In genomic region chr12:113151661-113152271, GRCm38 (mm10) we compare ENCODE assay signal across 9 mouse cellular contexts. TPM values are rescaled to one million over a fixed set of nuclear protein-coding genes. Genes with fewer than 3 reads are reported as not detected.
DNase-seq lines count a peak whose midpoint lies in the region; ATAC-seq lines count a peak whose summit lies in the region.
"Had no signal": no experiment of that assay in that cellular context is flagged by ENCODE, and none has a peak within 500 bp of the region (broad histone marks: within the 10 kb centered on the region; RNA-seq: fewer than 3 reads in every experiment).

No protein-coding gene starts in this region.

- ATAC-seq in forebrain, embryonic 13.5 days = no peak
- no peak for ATAC-seq in limb, embryonic 15.5 days (ENCODE audit: insufficient number of reproducible peaks, low FRiP score, low TSS enrichment, low read depth)
- ATAC-seq in midbrain, embryonic 15.5 days (replicated peaks) = no peak

- H3K4me3 ChIP-seq in forebrain, embryonic 13.5 days = peak overlapping the region; percentile 45
- peak overlapping the region; percentile 53 for H3K4me3 ChIP-seq in limb, embryonic 15.5 days
- H3K4me3 ChIP-seq in midbrain, embryonic 15.5 days = peak overlapping the region; percentile 30

- 1% methylated on average over 35 of the region's 36 CpGs for WGBS in forebrain, embryonic 13.5 days
- WGBS in limb, embryonic 15.5 days = under 1% methylated on average over 36 of the region's 36 CpGs
- 1% methylated on average over 36 of the region's 36 CpGs for WGBS in midbrain, embryonic 15.5 days

- H3K36me3 ChIP-seq in forebrain, embryonic 13.5 days (ENCODE audit: poor library complexity, severe bottlenecking) = no peaks in the 10 kb centered on the region
- no peaks in the 10 kb centered on the region for H3K36me3 ChIP-seq in limb, embryonic 15.5 days
- no peaks in the 10 kb centered on the region for H3K36me3 ChIP-seq in midbrain, embryonic 15.5 days (replicated peaks)

- H3K9me3 ChIP-seq in forebrain, embryonic 13.5 days (replicated peaks) = no peaks in the 10 kb centered on the region
- H3K9me3 ChIP-seq in limb, embryonic 15.5 days = no peaks in the 10 kb centered on the region
- H3K9me3 ChIP-seq in midbrain, embryonic 15.5 days = no peaks in the 10 kb centered on the region

- H3K27ac ChIP-seq in forebrain, embryonic 13.5 days = no peak overlapping the region
- 0 out of 2 replicates have a peak overlapping the region, but pooled peaks have one; percentile 7 for H3K27ac ChIP-seq in limb, embryonic 15.5 days
- H3K27ac ChIP-seq in midbrain, embryonic 15.5 days = no peak overlapping the region

- DNase-seq in kidney, adult 11 months = peak; percentile 36
- DNase-seq in kidney, adult 9 months = no peak
- peak; percentile 68 for DNase-seq in heart, postnatal 4 days
- DNase-seq in frontal cortex, postnatal 36 days (ENCODE audit: low spot score in 2 of 2) = no peak
- DNase-seq in frontal cortex, postnatal 10 days (ENCODE audit: low spot score in 2 of 2) = no peak

- peak overlapping the region; percentile 72 for H3K4me2 ChIP-seq in forebrain, embryonic 13.5 days
- peak overlapping the region; percentile 86 for H3K4me2 ChIP-seq in limb, embryonic 15.5 days
- H3K4me2 ChIP-seq in midbrain, embryonic 15.5 days = peak overlapping the region; percentile 55

- peak overlapping the region; percentile 55 for H3K9ac ChIP-seq in forebrain, embryonic 13.5 days
- H3K9ac ChIP-seq in limb, embryonic 15.5 days = peak overlapping the region; percentile 41
- peak overlapping the region; percentile 5; the same call in 1 of the 2 replicates for H3K9ac ChIP-seq in midbrain, embryonic 15.5 days

- peaks cover 48% of the 10 kb centered on the region for H3K27me3 ChIP-seq in forebrain, embryonic 13.5 days
- H3K27me3 ChIP-seq in limb, embryonic 15.5 days = peaks cover 41% of the 10 kb centered on the region
- H3K27me3 ChIP-seq in midbrain, embryonic 15.5 days (replicated peaks) = peaks cover 26% of the 10 kb centered on the region; the same call in 1 of the 2 replicates

- H3K4me1 ChIP-seq in forebrain, embryonic 13.5 days = peaks cover 38% of the 10 kb centered on the region
- H3K4me1 ChIP-seq in limb, embryonic 15.5 days = peaks cover 40% of the 10 kb centered on the region
- H3K4me1 ChIP-seq in midbrain, embryonic 15.5 days = peaks cover 25% of the 10 kb centered on the region

RNA-seq across cellular contexts. Expression of gene Tedc1, which starts 4.5 kb away (rescaled TPM):
- polyA plus RNA-seq in forebrain, embryonic 13.5 days (2015; fragmentation: Nextera tagmentation; extraction: Ambion mirVana) = 32.2 and 41.2 TPM in 2 replicates
- total RNA-seq in heart, postnatal 4 days (2021) = 10 to 100 TPM in 1 of 2 experiments, 1 to 10 TPM in 1; 9.4 to 10.3 TPM
- polyA plus RNA-seq in limb, embryonic 15.5 days (2015; fragmentation: Nextera tagmentation; extraction: Ambion mirVana) = 25.4 and 28.5 TPM in 2 replicates
- polyA plus RNA-seq in midbrain, embryonic 15.5 days (2015; fragmentation: Nextera tagmentation; extraction: Ambion mirVana) = 12.7 and 16.3 TPM in 2 replicates

RNA-seq across cellular contexts. Expression of gene Crip1, which starts 5.7 kb away (rescaled TPM):
- polyA plus RNA-seq in forebrain, embryonic 13.5 days (2015; fragmentation: Nextera tagmentation; extraction: Ambion mirVana) = 35.9 and 40.0 TPM in 2 replicates
- 100 to 1,000 TPM; 301 to 312 TPM for total RNA-seq in heart, postnatal 4 days (2021)
- polyA plus RNA-seq in limb, embryonic 15.5 days (2015; fragmentation: Nextera tagmentation; extraction: Ambion mirVana) = 560 and 613 TPM in 2 replicates
- polyA plus RNA-seq in midbrain, embryonic 15.5 days (2015; fragmentation: Nextera tagmentation; extraction: Ambion mirVana) = 23.7 and 27.3 TPM in 2 replicates

RNA-seq across cellular contexts. Expression of gene Crip2, which starts 11.7 kb away (rescaled TPM):
- polyA plus RNA-seq in forebrain, embryonic 13.5 days (2015; fragmentation: Nextera tagmentation; extraction: Ambion mirVana) = 314 and 328 TPM in 2 replicates
- 1,000 to 10,000 TPM; 1,189 to 1,285 TPM for total RNA-seq in heart, postnatal 4 days (2021)
- polyA plus RNA-seq in limb, embryonic 15.5 days (2015; fragmentation: Nextera tagmentation; extraction: Ambion mirVana) = 113 and 182 TPM in 2 replicates
- 370 and 393 TPM in 2 replicates for polyA plus RNA-seq in midbrain, embryonic 15.5 days (2015; fragmentation: Nextera tagmentation; extraction: Ambion mirVana)

RNA-seq across cellular contexts. Expression of gene Tmem121, which starts 34.0 kb away (rescaled TPM):
- 23.9 and 27.8 TPM in 2 replicates for polyA plus RNA-seq in forebrain, embryonic 13.5 days (2015; fragmentation: Nextera tagmentation; extraction: Ambion mirVana)
- total RNA-seq in heart, postnatal 4 days (2021) = 1 to 10 TPM; 1.4 to 1.5 TPM
- polyA plus RNA-seq in limb, embryonic 15.5 days (2015; fragmentation: Nextera tagmentation; extraction: Ambion mirVana) = 12.7 and 17.1 TPM in 2 replicates
- polyA plus RNA-seq in midbrain, embryonic 15.5 days (2015; fragmentation: Nextera tagmentation; extraction: Ambion mirVana) = 44.9 and 50.6 TPM in 2 replicates
- total RNA-seq: neutrophil, adult 5-6 weeks had no signal

RNA-seq across cellular contexts. Expression of gene Mta1, which starts 53.7 kb away (rescaled TPM):
- 19.5 and 20.2 TPM in 2 replicates for polyA plus RNA-seq in forebrain, embryonic 13.5 days (2015; fragmentation: Nextera tagmentation; extraction: Ambion mirVana)
- 10 to 100 TPM; 55.2 to 61.3 TPM for total RNA-seq in heart, postnatal 4 days (2021)
- polyA plus RNA-seq in limb, embryonic 15.5 days (2015; fragmentation: Nextera tagmentation; extraction: Ambion mirVana) = 10.6 and 12.9 TPM in 2 replicates
- polyA plus RNA-seq in midbrain, embryonic 15.5 days (2015; fragmentation: Nextera tagmentation; extraction: Ambion mirVana) = 17.2 and 18.1 TPM in 2 replicates

Comparison
In these comparisons a context has a peak if more than half of its experiments do, and no peak if none do; other contexts are left out.
1. DNase-seq: peak in kidney, adult 11 months (single experiment) and heart, postnatal 4 days (single experiment); none in kidney, adult 9 months (single experiment), frontal cortex, postnatal 36 days (0 of 2) and frontal cortex, postnatal 10 days (0 of 2).
2. H3K9ac ChIP-seq: peak in every context shown above with its lines; median percentile 55 in forebrain, embryonic 13.5 days; 41 in limb, embryonic 15.5 days; 5 in midbrain, embryonic 15.5 days.
3. RNA of gene Crip1, which starts 5.7 kb away (polyA plus RNA-seq): 560 to 613 TPM in limb, embryonic 15.5 days; 35.9 to 40.0 TPM in forebrain, embryonic 13.5 days and 23.7 to 27.3 TPM in midbrain, embryonic 15.5 days; every median in the first group is over 10 times any median in the second.
4. Peak in every context shown above with its lines, with median percentiles within 50 percentile points of each other: H3K4me2 ChIP-seq and H3K4me3 ChIP-seq.